Mouse (Mus musculus) CH12.LX (cell line): ENCODE measurements around the gene Washc2. TPM values are rescaled to one million over a fixed set of nuclear protein-coding genes. Genes with fewer than 3 reads are reported as not detected.

Source experiments
- DNase-seq: peaks from one replicate; pipeline ENCODE4 v3.0.0-alpha.2; 2013; ENCODE audit errors: extremely low read depth
- H3K27ac ChIP-seq: 2 replicates; pipeline ENCODE4 v1.5.1; 2012; ENCODE audit warnings: low read depth, mild to moderate bottlenecking, control low read depth, moderate library complexity; ENCODE audit not compliant: insufficient read depth
- H3K27me3 ChIP-seq: replicated peaks from 2 replicates; pipeline ENCODE3; 2012; ENCODE audit warnings: inconsistent platforms
- H3K36me3 ChIP-seq, 2 experiments: replicated peaks in 1 of 2; 2 replicates each; pipeline versions ENCODE3 to v1.6.1; 2012; ENCODE audit warnings: inconsistent platforms in 1 of 2, low read length in 1 of 2, mild to moderate bottlenecking in 1 of 2, mixed read lengths in 1 of 2, moderate library complexity in 1 of 2; ENCODE audit not compliant: control insufficient read depth in 1 of 2, insufficient read depth in 1 of 2
- H3K4me1 ChIP-seq, 2 experiments: 2 replicates each; pipeline ENCODE4 v1.6.1; 2012; ENCODE audit warnings: inconsistent platforms in 1 of 2, moderate library complexity in 1 of 2; ENCODE audit not compliant: insufficient read depth in 2 of 2, control insufficient read depth in 1 of 2
- H3K4me2 ChIP-seq: 2 replicates; pipeline ENCODE4 v1.6.1; 2012; ENCODE audit warnings: low read depth, mild to moderate bottlenecking, control low read depth; ENCODE audit not compliant: poor library complexity, insufficient read depth, severe bottlenecking
- H3K4me3 ChIP-seq, 3 experiments: fragments of 150-350 bp in 1 of 3; sonication (generic) in 1 of 3; replicated peaks in 1 of 3; 2 replicates each; pipeline versions ENCODE3 to v1.5.1; 2011 to 2012; ENCODE audit warnings: low read depth in 2 of 3, low read length in 2 of 3, mild to moderate bottlenecking in 2 of 3, moderate library complexity in 2 of 3, control low read depth in 1 of 3, improper control_type of control experiment in 1 of 3, inconsistent platforms in 1 of 3, mixed read lengths in 1 of 3; ENCODE audit not compliant: poor library complexity in 1 of 3
- H3K79me2 ChIP-seq: replicated peaks from 2 replicates; pipeline ENCODE4 v1.6.1; 2012; ENCODE audit warnings: mild to moderate bottlenecking, moderate library complexity; ENCODE audit not compliant: control insufficient read depth, poor library complexity, insufficient read depth, severe bottlenecking; ENCODE audit errors: extremely low read depth
- H3K9ac ChIP-seq: 2 replicates; pipeline ENCODE4 v1.6.1; 2012; ENCODE audit warnings: low read depth, mild to moderate bottlenecking, control low read depth, moderate library complexity; ENCODE audit not compliant: insufficient read depth
- H3K9me3 ChIP-seq: replicated peaks from 2 replicates; pipeline ENCODE3; 2012; ENCODE audit warnings: low read length, inconsistent platforms, mixed read lengths
- BHLHE40 ChIP-seq: IDR thresholded peaks from 2 replicates; pipeline ENCODE4 v1.6.1; 2011; ENCODE audit warnings: mild to moderate bottlenecking, low read depth, low read length, improper control_type of control experiment
- CHD1 ChIP-seq: IDR thresholded peaks from 2 replicates; pipeline ENCODE4 v1.6.1; 2012; ENCODE audit warnings: low read depth, low read length, improper control_type of control experiment, inconsistent platforms
- CHD2 ChIP-seq: IDR thresholded peaks from 2 replicates; pipeline ENCODE4 v1.6.1; 2011; ENCODE audit warnings: low read length, improper control_type of control experiment
- CTCF ChIP-seq, 2 experiments: IDR thresholded peaks in 1 of 2; conservative IDR thresholded peaks in 1 of 2; 2 replicates each; pipeline ENCODE4 v1.5.1; 2011 to 2012; ENCODE audit warnings: low read depth in 2 of 2, low read length in 2 of 2, improper control_type of control experiment in 1 of 2, inconsistent platforms in 1 of 2, mild to moderate bottlenecking in 1 of 2, moderate library complexity in 1 of 2
- ELF1 ChIP-seq: IDR thresholded peaks from 2 replicates; pipeline ENCODE4 v1.6.1; 2014; ENCODE audit warnings: low read depth, mild to moderate bottlenecking, inconsistent platforms, low read length, improper control_type of control experiment
- EP300 ChIP-seq: IDR thresholded peaks from 2 replicates; pipeline ENCODE4 v1.6.1; 2011; ENCODE audit warnings: low read length, improper control_type of control experiment
- ETS1 ChIP-seq: conservative IDR thresholded peaks from 2 replicates; pipeline ENCODE4 v1.6.1; 2012; ENCODE audit warnings: low read depth, mild to moderate bottlenecking, inconsistent platforms, low read length, improper control_type of control experiment, moderate library complexity
- GABPA ChIP-seq: IDR thresholded peaks from 2 replicates; pipeline ENCODE4 v1.6.1; 2012; ENCODE audit warnings: low read depth, low read length, improper control_type of control experiment, inconsistent platforms; ENCODE audit not compliant: insufficient replicate concordance
- HCFC1 ChIP-seq: IDR thresholded peaks from 2 replicates; pipeline ENCODE4 v1.6.1; 2012; ENCODE audit warnings: low read depth, mild to moderate bottlenecking, inconsistent platforms, low read length, improper control_type of control experiment
- IRF4 ChIP-seq: IDR thresholded peaks from 2 replicates; pipeline ENCODE4 v1.6.1; 2014; ENCODE audit warnings: low read depth, mild to moderate bottlenecking, inconsistent platforms, low read length, improper control_type of control experiment
- JUND ChIP-seq: conservative IDR thresholded peaks from 2 replicates; pipeline ENCODE4 v1.6.1; 2011; ENCODE audit warnings: low read depth, low read length, improper control_type of control experiment
- KAT2A ChIP-seq: IDR thresholded peaks from 2 replicates; pipeline ENCODE4 v1.6.1; 2012; ENCODE audit warnings: low read length, improper control_type of control experiment, inconsistent platforms; ENCODE audit not compliant: insufficient replicate concordance
- MAFK ChIP-seq: IDR thresholded peaks from 2 replicates; pipeline ENCODE4 v1.6.1; 2011; ENCODE audit warnings: low read length, improper control_type of control experiment; ENCODE audit not compliant: insufficient replicate concordance
- MAX ChIP-seq: IDR thresholded peaks from 2 replicates; pipeline ENCODE4 v1.6.1; 2011; ENCODE audit warnings: low read length, improper control_type of control experiment
- MAZ ChIP-seq: IDR thresholded peaks from 2 replicates; pipeline ENCODE4 v1.6.1; 2012; ENCODE audit warnings: low read depth, mild to moderate bottlenecking, inconsistent platforms, low read length, improper control_type of control experiment, moderate library complexity
- MEF2A ChIP-seq: IDR thresholded peaks from 2 replicates; pipeline ENCODE4 v1.6.1; 2014; ENCODE audit warnings: low read depth, mild to moderate bottlenecking, inconsistent platforms, low read length, improper control_type of control experiment, borderline replicate concordance
- MXI1 ChIP-seq: IDR thresholded peaks from 2 replicates; pipeline ENCODE4 v1.6.1; 2011; ENCODE audit warnings: mild to moderate bottlenecking, low read depth, low read length, improper control_type of control experiment
- MYC ChIP-seq: IDR thresholded peaks from 2 replicates; pipeline ENCODE4 v1.6.1; 2011; ENCODE audit warnings: low read depth, mild to moderate bottlenecking, improper control_type of control experiment, low read length
- NELFE ChIP-seq: IDR thresholded peaks from 2 replicates; pipeline ENCODE4 v1.6.1; 2011; ENCODE audit warnings: low read depth, low read length, improper control_type of control experiment
- NRF1 ChIP-seq: IDR thresholded peaks from 2 replicates; pipeline ENCODE4 v1.6.1; 2014; ENCODE audit warnings: low read depth, mild to moderate bottlenecking, inconsistent platforms, low read length, improper control_type of control experiment, moderate library complexity
- PAX5 ChIP-seq: IDR thresholded peaks from 2 replicates; pipeline ENCODE4 v1.6.1; 2012; ENCODE audit warnings: low read length, inconsistent platforms, mixed read lengths
- POLR2A ChIP-seq: IDR thresholded peaks from 2 replicates; pipeline ENCODE4 v1.6.1; 2011; ENCODE audit warnings: low read depth, mild to moderate bottlenecking, improper control_type of control experiment, low read length
- RAD21 ChIP-seq: IDR thresholded peaks from 2 replicates; pipeline ENCODE4 v1.6.1; 2011; ENCODE audit warnings: low read depth, mild to moderate bottlenecking, low read length, improper control_type of control experiment, moderate library complexity
- RCOR1 ChIP-seq: conservative IDR thresholded peaks from 2 replicates; pipeline ENCODE4 v1.6.1; 2012; ENCODE audit warnings: low read depth, mild to moderate bottlenecking, inconsistent platforms, low read length, improper control_type of control experiment
- SMC3 ChIP-seq: IDR thresholded peaks from 2 replicates; pipeline ENCODE4 v1.6.1; 2011; ENCODE audit warnings: low read depth, low read length, improper control_type of control experiment
- TBP ChIP-seq: conservative IDR thresholded peaks from 2 replicates; pipeline ENCODE4 v1.6.1; 2011; ENCODE audit warnings: low read depth, low read length, improper control_type of control experiment
- TCF12 ChIP-seq: IDR thresholded peaks from 2 replicates; pipeline ENCODE4 v1.6.1; 2014; ENCODE audit warnings: low read depth, mild to moderate bottlenecking, inconsistent platforms, low read length, improper control_type of control experiment
- USF1 ChIP-seq: IDR thresholded peaks from 2 replicates; pipeline ENCODE4 v1.6.1; 2014; ENCODE audit warnings: low read depth, mild to moderate bottlenecking, inconsistent platforms, low read length, improper control_type of control experiment
- USF2 ChIP-seq: conservative IDR thresholded peaks from 2 replicates; pipeline ENCODE4 v1.6.1; 2011; ENCODE audit warnings: low read depth, low read length, improper control_type of control experiment
- ZKSCAN1 ChIP-seq: IDR thresholded peaks from 2 replicates; pipeline ENCODE4 v1.6.1; 2012; ENCODE audit warnings: low read depth, inconsistent platforms, low read length, improper control_type of control experiment, borderline replicate concordance
- ZMIZ1 ChIP-seq: IDR thresholded peaks from 2 replicates; pipeline ENCODE4 v1.6.1; 2012; ENCODE audit warnings: low read depth, mild to moderate bottlenecking, inconsistent platforms, low read length, improper control_type of control experiment
- dilution Hi-C: fragments of 300-500 bp; cut with MboI; formaldehyde crosslinking; loops from 2 replicates; pipeline ENCODE4 v1.14.3; 2020; ENCODE audit warnings: low sequenced_read_pairs; ENCODE audit not compliant: extremely low pct_unique_long_range_greater_than_20kb, extremely low pct_ligation_motif_present
- in situ Hi-C: fragments of 300-500 bp; cut with MboI; formaldehyde crosslinking; loops from 3 replicates; pipeline ENCODE4 v1.14.3; 2019; ENCODE audit warnings: low sequenced_read_pairs, low pct_ligation_motif_present, low pct_unique_long_range_greater_than_20kb, mixed read lengths
- polyA plus RNA-seq: library from polyadenylated mRNA; unstranded; fragments of >175 nt; gene quantifications from 2 replicates; pipeline ENCODE4 v1.2.1, GENCODE M21; 2012; ENCODE audit warnings: low read depth; ENCODE audit not compliant: insufficient read length
- total RNA-seq, 2 experiments: library from RNA; depleted of rRNA; stranded (reverse); fragments of 300-350 nt in 1 of 2; fragments of >200 nt in 1 of 2; gene quantifications; 2 replicates each; pipeline ENCODE4 v1.2.3; 2012 to 2014

Washc2 gene
- total and polyA plus RNA-seq, 3 experiments, result 37.3 to 51.7 (median 37.4) TPM

- no peak for TF ChIP-seq CHD2
- TF ChIP-seq TBP, result no peak
- no peak for TF ChIP-seq MAZ
- TF ChIP-seq MAX, result no peak
- no peak for TF ChIP-seq SMC3
- TF ChIP-seq MYC, result no peak
- no peak for TF ChIP-seq PAX5
- no peak for TF ChIP-seq MXI1
- TF ChIP-seq MEF2A, result no peak
- TF ChIP-seq GABPA, result no peak
- no peak for TF ChIP-seq CHD1
- no peak for TF ChIP-seq NELFE
- TF ChIP-seq ETS1, result no peak
- no peak for TF ChIP-seq RCOR1
- TF ChIP-seq HCFC1, result no peak
- dilution Hi-C loops, result no loop called here
- H3K4me3 ChIP-seq, result no peak overlapping the region
- H3K79me2 ChIP-seq, result no peaks in the 10 kb centered on the region
- H3K36me3 ChIP-seq, result peaks cover 0 to 5% of the 10 kb centered on the region in 2 experiments
- peaks cover 0 to 24% of the 10 kb centered on the region in 2 experiments; a peak in 2 of 4 replicates for H3K4me1 ChIP-seq
- no peak overlapping the region for H3K27ac ChIP-seq
- H3K27me3 ChIP-seq, result no peaks in the 10 kb centered on the region
- in situ Hi-C loops, result no loop called here
- H3K4me2 ChIP-seq, result no peak overlapping the region
- no peaks in the 10 kb centered on the region for H3K9me3 ChIP-seq
- no peak for DNase-seq
- no peak overlapping the region for H3K9ac ChIP-seq
These were observed 78.5 kb downstream of the Washc2 start for GRCm38 (mm10) chr6:116286321-116286720.

- dilution Hi-C loops (no loop called here), in situ Hi-C loops (no loop called here)
- Histone ChIP-seq H3K4me1 (peaks cover 0 to 24% of the 10 kb centered on the region in 2 experiments; a peak in 2 of 4 replicates), H3K4me2 (no peak overlapping the region), H3K27ac (no peak overlapping the region), H3K36me3 (peaks cover 0 to 8% of the 10 kb centered on the region in 2 experiments), H3K79me2 (no peaks in the 10 kb centered on the region), H3K27me3 (no peaks in the 10 kb centered on the region), H3K4me3 (no peak overlapping the region), H3K9ac (no peak overlapping the region), H3K9me3 (no peaks in the 10 kb centered on the region)
- peak; percentile 81 for DNase-seq
- TF ChIP-seq IRF4 (0 out of 2 replicates have a peak, but pooled peaks have one; percentile 39), EP300 (peak; percentile 76), MAFK (peak; percentile 87), MEF2A (no peak), BHLHE40 (peak; percentile 15; the same call in 1 of the 2 replicates), MXI1 (no peak), TCF12 (peak; percentile 86), PAX5 (no peak), POLR2A (no peak), USF1 (no peak), RAD21 (no peak; the same call in 1 of the 2 replicates), CTCF (conservative IDR thresholded peaks at IDR 0.05 in 1 of 2, IDR thresholded peaks at IDR 0.05 in 1 of 2; ENCODE audit: low read depth in 2 of 2, low read length in 2 of 2) (no peak), RCOR1 (no peak), USF2 (no peak), KAT2A (no peak), NRF1 (no peak), NELFE (no peak; the same call in 1 of the 2 replicates), ZKSCAN1 (no peak), SMC3 (no peak), HCFC1 (no peak), CHD2 (no peak), GABPA (no peak), ZMIZ1 (no peak), ELF1 (no peak), MAZ (no peak), TBP (no peak), JUND (peak; percentile 61), MYC (peak; percentile 37; the same call in 1 of the 2 replicates)
These were observed 79.2 kb downstream of the Washc2 start for GRCm38 (mm10) chr6:116286870-116287575.
